Mouse (Mus musculus) lung, postnatal 14 days (tissue): ENCODE measurements around the gene Gabra1.

Experiments
- DNase-seq: peaks from one replicate; pipeline ENCODE4 v3.0.0; 2021

Gabra1 gene

GRCm38 (mm10) chr11:42182825-42183152 lies at the start of gene Gabra1:
TSS of gene Gabra1 (minus strand) at chr11:42182930.
- DNase-seq, result no peak

- no peak for DNase-seq
Observed at GRCm38 (mm10) chr11:42181973-42182824, 531 bp downstream of the Gabra1 start.

- DNase-seq, result no peak
Observed at GRCm38 (mm10) chr11:42181426-42181825, 1.3 kb downstream of the Gabra1 start.

GRCm38 (mm10) chr11:42179535-42179934 lies 3.2 kb downstream of the Gabra1 start:
- no peak for DNase-seq

GRCm38 (mm10) chr11:42178296-42178695 lies 4.4 kb downstream of the Gabra1 start:
- DNase-seq, result no peak

- no peak for DNase-seq
Observed at GRCm38 (mm10) chr11:42151396-42151795, 31.3 kb downstream of the Gabra1 start.

GRCm38 (mm10) chr11:42116931-42117330 lies 65.8 kb downstream of the Gabra1 start:
- DNase-seq, result no peak

- DNase-seq, result no peak
Observed at GRCm38 (mm10) chr11:42110051-42110450, 72.7 kb downstream of the Gabra1 start.

- no peak for DNase-seq
Observed at GRCm38 (mm10) chr11:42109627-42110026, 73.1 kb downstream of the Gabra1 start.

- no peak for DNase-seq
Observed at GRCm38 (mm10) chr11:42095556-42095955, 87.2 kb downstream of the Gabra1 start.
